Mouse (Mus musculus): ENCODE measurements at regions not wholly inside any gene's neighbourhood (a gene's known extent, or its start where the extent isn't known, plus 50 kb on each side); places are given as distances from the start of the nearest gene placed in this dataset.

DNA sequence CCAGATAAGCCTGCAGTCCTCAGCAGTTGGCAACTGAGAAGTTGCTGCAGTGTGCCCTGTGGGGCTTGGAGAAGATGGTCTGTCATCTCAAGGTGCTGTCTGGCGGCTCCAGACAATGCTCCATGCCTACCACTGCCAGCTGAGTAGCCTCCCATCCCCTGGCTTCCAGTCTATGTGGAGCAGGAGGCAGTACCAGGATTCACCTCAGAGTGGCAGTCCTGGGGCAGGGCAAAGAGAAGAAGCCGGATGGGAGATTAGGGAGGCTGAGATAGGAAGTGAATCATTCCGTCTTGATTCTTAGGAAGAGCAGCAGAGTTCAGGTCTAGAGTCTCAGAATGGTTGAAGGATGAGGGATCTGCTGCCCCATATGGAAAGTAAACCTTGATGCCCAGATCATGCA is 198.1 kb upstream of the H2al1a start:
- Histone ChIP-seq H3K9me3 (replicated peaks; ENCODE audit: control insufficient read depth, low read length) (no peaks in the 10 kb centered on the region), H3K9ac (ENCODE audit: low read length) (no peak overlapping the region), H3K36me3 (ENCODE audit: control insufficient read depth, insufficient read depth) (no peaks in the 10 kb centered on the region), H3K27me3 (ENCODE audit: control insufficient read depth, insufficient read depth, low read length) (no peaks in the 10 kb centered on the region), H3K27ac (ENCODE audit: low read length) (no peak overlapping the region), H3K4me3 (ENCODE audit: low read length) (no peak overlapping the region), H3K4me1 (ENCODE audit: control insufficient read depth, insufficient read depth, low read length) (no peaks in the 10 kb centered on the region), H3K4me2 (ENCODE audit: low read depth, low read length) (no peak overlapping the region)
- ATAC-seq (replicated peaks; ENCODE audit: extremely low read depth, insufficient read depth, low FRiP score), result no peak
- 45% methylated on average over 3 of the region's 3 CpGs for whole genome bisulfite sequencing

DNA sequence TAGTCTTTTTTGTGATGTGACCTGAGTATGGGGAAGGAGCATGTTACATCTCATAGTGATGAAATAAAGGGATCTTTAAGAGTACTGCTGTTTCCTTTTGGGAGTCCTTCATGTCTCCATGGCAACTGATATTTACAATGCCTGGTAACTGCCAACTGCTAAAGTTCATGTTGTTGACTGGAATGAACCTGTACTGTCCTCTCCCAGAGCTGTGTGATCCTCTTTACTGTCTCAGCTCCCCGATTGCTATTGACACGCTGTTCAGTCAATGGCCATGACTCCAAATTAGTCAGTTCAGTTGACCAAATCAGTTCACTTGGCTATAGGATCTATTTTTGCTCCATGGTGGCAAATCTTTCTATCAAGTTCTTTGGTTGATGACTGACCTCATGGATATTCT is 167.8 kb upstream of the H2al1a start:
- no peaks in the 10 kb centered on the region for H3K9me3 ChIP-seq (replicated peaks; ENCODE audit: control insufficient read depth, low read length)
- no peaks in the 10 kb centered on the region for H3K27me3 ChIP-seq (ENCODE audit: control insufficient read depth, insufficient read depth, low read length)
- no peak overlapping the region for H3K9ac ChIP-seq (ENCODE audit: low read length)

DNA sequence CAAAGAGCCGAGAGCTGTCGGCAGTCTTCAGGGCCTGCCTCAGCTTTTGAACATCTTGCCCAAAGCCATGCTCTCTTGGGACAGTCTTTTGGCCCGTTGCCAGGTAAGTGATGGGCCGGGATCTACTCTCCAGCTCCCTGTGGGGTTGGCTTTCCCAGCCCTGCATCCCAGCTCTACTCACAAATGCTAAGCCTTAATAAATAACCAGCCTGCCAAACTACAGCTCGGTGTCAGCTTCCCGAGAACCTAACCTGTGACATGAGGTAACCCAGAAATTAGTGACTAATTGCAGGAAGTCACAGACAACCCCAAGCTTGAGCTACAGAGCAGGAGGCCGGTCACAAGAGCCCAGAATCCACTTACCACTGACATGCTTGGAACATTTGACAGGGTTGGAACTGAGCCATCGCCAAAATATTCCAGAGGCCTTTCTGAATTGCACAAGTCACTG is 159.1 kb upstream of the H2al1a start:
- H3K27ac ChIP-seq (ENCODE audit: low read length), result no peak overlapping the region
- no peak overlapping the region for H3K4me3 ChIP-seq (ENCODE audit: low read length)
- H3K9me3 ChIP-seq (replicated peaks; ENCODE audit: control insufficient read depth, low read length), result no peaks in the 10 kb centered on the region
- peak; percentile 49; the same call in 1 of the 2 replicates for ATAC-seq (replicated peaks; ENCODE audit: extremely low read depth, insufficient read depth, low FRiP score)
- H3K27me3 ChIP-seq (ENCODE audit: control insufficient read depth, insufficient read depth, low read length), result no peaks in the 10 kb centered on the region
- H3K4me2 ChIP-seq (ENCODE audit: low read depth, low read length), result no peak overlapping the region
- no peaks in the 10 kb centered on the region for H3K36me3 ChIP-seq (ENCODE audit: control insufficient read depth, insufficient read depth)
- 31% methylated on average over 8 of the region's 8 CpGs for WGBS
- H3K4me1 ChIP-seq (ENCODE audit: control insufficient read depth, insufficient read depth, low read length), result peaks cover 10% of the 10 kb centered on the region
- H3K9ac ChIP-seq (ENCODE audit: low read length), result no peak overlapping the region

More for the DNA sequence above, 167.8 kb upstream of the H2al1a start:
- WGBS, result 75% methylated on average over 2 of the region's 2 CpGs
- no peak for ATAC-seq (replicated peaks; ENCODE audit: extremely low read depth, insufficient read depth, low FRiP score)
- H3K4me3 ChIP-seq (ENCODE audit: low read length), result no peak overlapping the region
- H3K36me3 ChIP-seq (ENCODE audit: control insufficient read depth, insufficient read depth), result no peaks in the 10 kb centered on the region
- H3K4me2 ChIP-seq (ENCODE audit: low read depth, low read length), result no peak overlapping the region
- H3K4me1 ChIP-seq (ENCODE audit: control insufficient read depth, insufficient read depth, low read length), result no peaks in the 10 kb centered on the region
- no peak overlapping the region for H3K27ac ChIP-seq (ENCODE audit: low read length)

DNA sequence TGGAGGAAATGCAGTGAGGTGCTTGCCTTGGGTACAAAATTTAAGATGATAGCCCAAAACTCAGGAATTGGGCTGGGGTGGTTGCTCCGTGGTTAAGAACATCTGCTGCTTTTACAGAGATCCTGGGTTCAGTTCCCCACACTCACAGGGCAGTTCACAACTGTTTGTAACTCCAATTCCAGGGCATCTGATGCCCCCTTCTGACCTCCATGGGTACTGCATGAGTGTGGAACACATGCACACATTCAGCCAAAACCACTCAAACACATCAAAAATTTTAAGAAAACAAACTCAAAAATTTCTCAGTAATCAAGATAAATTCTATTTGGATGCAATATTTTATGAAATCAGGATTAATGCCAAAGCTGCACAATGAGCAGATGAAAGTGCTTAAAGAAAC is 157.8 kb upstream of the H2al1a start:
- Histone ChIP-seq H3K9me3 (replicated peaks; ENCODE audit: control insufficient read depth, low read length) (no peaks in the 10 kb centered on the region), H3K36me3 (ENCODE audit: control insufficient read depth, insufficient read depth) (no peaks in the 10 kb centered on the region), H3K9ac (ENCODE audit: low read length) (no peak overlapping the region), H3K27me3 (ENCODE audit: control insufficient read depth, insufficient read depth, low read length) (no peaks in the 10 kb centered on the region), H3K4me1 (ENCODE audit: control insufficient read depth, insufficient read depth, low read length) (peaks cover 10% of the 10 kb centered on the region), H3K4me2 (ENCODE audit: low read depth, low read length) (no peak overlapping the region), H3K27ac (ENCODE audit: low read length) (no peak overlapping the region), H3K4me3 (ENCODE audit: low read length) (no peak overlapping the region)
- WGBS, result 89% methylated on average over 1 of the region's 1 CpGs
- no peak for ATAC-seq (replicated peaks; ENCODE audit: extremely low read depth, insufficient read depth, low FRiP score)

- H3K4me3 ChIP-seq (ENCODE audit: low read length), result no peak overlapping the region
- H3K9me3 ChIP-seq (replicated peaks; ENCODE audit: control insufficient read depth, low read length), result no peaks in the 10 kb centered on the region
- H3K4me1 ChIP-seq (ENCODE audit: control insufficient read depth, insufficient read depth, low read length), result no peaks in the 10 kb centered on the region
- no peak for ATAC-seq (replicated peaks; ENCODE audit: extremely low read depth, insufficient read depth, low FRiP score)
- no peak overlapping the region for H3K4me2 ChIP-seq (ENCODE audit: low read depth, low read length)
- WGBS, result 64% methylated on average over 2 of the region's 2 CpGs
- no peaks in the 10 kb centered on the region for H3K36me3 ChIP-seq (ENCODE audit: control insufficient read depth, insufficient read depth)
- H3K27me3 ChIP-seq (ENCODE audit: control insufficient read depth, insufficient read depth, low read length), result peaks cover 5% of the 10 kb centered on the region; the same call in 1 of the 2 replicates
- H3K9ac ChIP-seq (ENCODE audit: low read length), result no peak overlapping the region
- H3K27ac ChIP-seq (ENCODE audit: low read length), result no peak overlapping the region
Observed at GRCm38 (mm10) chrX:11158416-11158815, 140.6 kb upstream of the H2al1a start.

DNA sequence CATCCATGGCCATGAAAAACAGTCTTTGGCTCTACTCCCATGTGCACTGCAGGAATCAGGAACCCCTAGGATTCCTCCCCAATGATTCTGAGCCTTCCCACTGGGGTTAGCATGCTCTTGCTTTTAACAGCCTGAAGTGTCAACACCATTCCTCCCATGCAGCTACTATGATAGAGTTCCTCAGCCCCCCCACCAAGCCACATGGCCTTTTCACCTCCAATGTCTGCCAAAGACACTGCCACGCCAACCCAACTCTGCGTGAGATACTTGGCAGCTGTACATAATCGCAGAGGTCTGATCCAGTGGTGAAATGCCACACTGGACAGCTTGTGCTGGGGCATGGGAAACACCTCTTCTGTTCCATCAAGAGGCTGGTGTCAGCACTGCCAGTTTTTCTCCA is 128.6 kb upstream of the H2al1a start:
- Histone ChIP-seq H3K36me3 (ENCODE audit: control insufficient read depth, insufficient read depth) (no peaks in the 10 kb centered on the region), H3K27me3 (ENCODE audit: control insufficient read depth, insufficient read depth, low read length) (no peaks in the 10 kb centered on the region), H3K27ac (ENCODE audit: low read length) (no peak overlapping the region), H3K9ac (ENCODE audit: low read length) (no peak overlapping the region), H3K4me3 (ENCODE audit: low read length) (no peak overlapping the region), H3K4me2 (ENCODE audit: low read depth, low read length) (no peak overlapping the region), H3K4me1 (ENCODE audit: control insufficient read depth, insufficient read depth, low read length) (no peaks in the 10 kb centered on the region), H3K9me3 (replicated peaks; ENCODE audit: control insufficient read depth, low read length) (peaks cover 3% of the 10 kb centered on the region)
- peak; percentile 72 for ATAC-seq (replicated peaks; ENCODE audit: extremely low read depth, insufficient read depth, low FRiP score)
- 42% methylated on average over 3 of the region's 3 CpGs for WGBS

GRCm38 (mm10) chrX:11180194-11180816 is 118.8 kb upstream of the H2al1a start:
- Histone ChIP-seq H3K4me3 (ENCODE audit: low read length) (no peak overlapping the region), H3K9me3 (replicated peaks; ENCODE audit: control insufficient read depth, low read length) (no peaks in the 10 kb centered on the region), H3K27me3 (ENCODE audit: control insufficient read depth, insufficient read depth, low read length) (no peaks in the 10 kb centered on the region), H3K9ac (ENCODE audit: low read length) (no peak overlapping the region), H3K27ac (ENCODE audit: low read length) (no peak overlapping the region), H3K4me2 (ENCODE audit: low read depth, low read length) (no peak overlapping the region), H3K4me1 (ENCODE audit: control insufficient read depth, insufficient read depth, low read length) (no peaks in the 10 kb centered on the region), H3K36me3 (ENCODE audit: control insufficient read depth, insufficient read depth) (no peaks in the 10 kb centered on the region)
- WGBS, result 48% methylated on average over 7 of the region's 7 CpGs
- ATAC-seq (replicated peaks; ENCODE audit: extremely low read depth, insufficient read depth, low FRiP score), result no peak

GRCm38 (mm10) chrX:11181855-11182254 is 117.2 kb upstream of the H2al1a start:
- Histone ChIP-seq H3K4me3 (ENCODE audit: low read length) (no peak overlapping the region), H3K27me3 (ENCODE audit: control insufficient read depth, insufficient read depth, low read length) (no peaks in the 10 kb centered on the region)
- WGBS, result 77% methylated on average over 12 of the region's 12 CpGs

DNA sequence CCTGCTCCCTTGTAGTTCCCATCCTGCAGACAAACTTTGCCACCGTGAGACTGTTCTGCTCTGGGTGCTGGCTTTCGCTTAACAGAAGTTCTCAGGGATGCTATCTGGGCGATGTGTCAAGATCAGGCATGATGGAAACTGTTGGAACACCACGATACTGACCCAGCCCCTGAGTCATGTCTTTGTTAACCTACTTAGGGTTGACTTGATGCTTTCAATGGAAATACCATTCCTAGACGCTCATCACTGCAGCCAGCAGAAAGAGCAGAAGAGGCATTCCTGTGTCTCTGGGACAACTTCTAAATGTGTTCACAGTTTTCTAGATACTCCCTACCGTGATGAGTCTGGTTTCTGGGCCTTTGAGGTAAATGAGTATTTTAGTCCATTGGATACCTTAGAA is 108.2 kb upstream of the H2al1a start:
- 83% methylated on average over 6 of the region's 6 CpGs for WGBS
- no peak overlapping the region for H3K27ac ChIP-seq (ENCODE audit: low read length)

More at GRCm38 (mm10) chrX:11181855-11182254, 117.2 kb upstream of the H2al1a start:
- ATAC-seq (replicated peaks; ENCODE audit: extremely low read depth, insufficient read depth, low FRiP score), result no peak
- Histone ChIP-seq H3K4me1 (ENCODE audit: control insufficient read depth, insufficient read depth, low read length) (no peaks in the 10 kb centered on the region), H3K9ac (ENCODE audit: low read length) (no peak overlapping the region), H3K9me3 (replicated peaks; ENCODE audit: control insufficient read depth, low read length) (no peaks in the 10 kb centered on the region), H3K4me2 (ENCODE audit: low read depth, low read length) (no peak overlapping the region), H3K27ac (ENCODE audit: low read length) (no peak overlapping the region), H3K36me3 (ENCODE audit: control insufficient read depth, insufficient read depth) (no peaks in the 10 kb centered on the region)

More for the DNA sequence above, 108.2 kb upstream of the H2al1a start:
- no peak for ATAC-seq (replicated peaks; ENCODE audit: extremely low read depth, insufficient read depth, low FRiP score)
- H3K36me3 ChIP-seq (ENCODE audit: control insufficient read depth, insufficient read depth), result no peaks in the 10 kb centered on the region
- no peak overlapping the region for H3K4me3 ChIP-seq (ENCODE audit: low read length)
- no peak overlapping the region for H3K9ac ChIP-seq (ENCODE audit: low read length)
- no peaks in the 10 kb centered on the region; the same call in none of the 2 replicates for H3K27me3 ChIP-seq (ENCODE audit: control insufficient read depth, insufficient read depth, low read length)
- H3K4me1 ChIP-seq (ENCODE audit: control insufficient read depth, insufficient read depth, low read length), result no peaks in the 10 kb centered on the region
- peaks cover 4% of the 10 kb centered on the region; the same call in 1 of the 2 replicates for H3K9me3 ChIP-seq (replicated peaks; ENCODE audit: control insufficient read depth, low read length)
- no peak overlapping the region for H3K4me2 ChIP-seq (ENCODE audit: low read depth, low read length)
